Mouse (Mus musculus) MEL (cell line): Measurements from ENCODE around the gene Wdr78. TPM values are rescaled to one million over a fixed set of nuclear protein-coding genes. Genes with fewer than 3 reads are reported as not detected.

Experiments
- DNase-seq: peaks from one replicate; pipeline ENCODE4 v3.0.0; 2011; ENCODE audit warnings: low read depth, low spot score
- H3K27ac ChIP-seq: 2 replicates; pipeline ENCODE4 v1.5.1; 2012; ENCODE audit warnings: low read depth, mild to moderate bottlenecking, control low read depth, low read length, moderate library complexity; ENCODE audit not compliant: control insufficient read depth
- H3K27me3 ChIP-seq, 2 experiments: fragments of 150-350 bp in 1 of 2; sonication (generic) in 1 of 2; 2 replicates each; pipeline ENCODE4 v1.6.1; 2012; ENCODE audit warnings: low read length in 2 of 2, mild to moderate bottlenecking in 2 of 2, improper control_type of control experiment in 1 of 2, moderate library complexity in 1 of 2; ENCODE audit not compliant: insufficient read depth in 2 of 2, control insufficient read depth in 1 of 2
- H3K36me3 ChIP-seq, 2 experiments: 2 replicates each; pipeline ENCODE4 v1.6.1; 2012 to 2014; ENCODE audit warnings: low read length in 2 of 2, improper control_type of control experiment in 1 of 2, inconsistent platforms in 1 of 2, mild to moderate bottlenecking in 1 of 2; ENCODE audit not compliant: insufficient read depth in 2 of 2, control insufficient read depth in 1 of 2
- H3K4me1 ChIP-seq, 2 experiments: fragments of 150-350 bp in 1 of 2; sonication (generic) in 1 of 2; 2 replicates each; pipeline ENCODE4 v1.6.1; 2012; ENCODE audit warnings: low read length in 2 of 2, improper control_type of control experiment in 1 of 2, mild to moderate bottlenecking in 1 of 2; ENCODE audit not compliant: insufficient read depth in 2 of 2, control insufficient read depth in 1 of 2
- H3K4me3 ChIP-seq, 2 experiments: fragments of 150-350 bp in 1 of 2; sonication (generic) in 1 of 2; 2 replicates each; pipeline ENCODE4 v1.5.1; 2012; ENCODE audit warnings: low read depth in 2 of 2, low read length in 2 of 2, mild to moderate bottlenecking in 2 of 2, moderate library complexity in 2 of 2, control low read depth in 1 of 2, improper control_type of control experiment in 1 of 2; ENCODE audit not compliant: control insufficient read depth in 1 of 2, insufficient read depth in 1 of 2
- H3K79me2 ChIP-seq: 2 replicates; pipeline ENCODE4 v1.6.1; 2012; ENCODE audit warnings: mild to moderate bottlenecking, low read length, moderate library complexity; ENCODE audit not compliant: control insufficient read depth, poor library complexity, insufficient read depth
- H3K9ac ChIP-seq: 2 replicates; pipeline ENCODE4 v1.6.1; 2012; ENCODE audit warnings: low read depth, mild to moderate bottlenecking, control low read depth, low read length, moderate library complexity; ENCODE audit not compliant: control insufficient read depth, poor library complexity, severe bottlenecking
- H3K9me3 ChIP-seq: fragments of 150-350 bp; sonication (generic); replicated peaks from 2 replicates; pipeline ENCODE4 v1.6.1; 2012; ENCODE audit warnings: mild to moderate bottlenecking, low read length, improper control_type of control experiment, moderate library complexity; ENCODE audit not compliant: insufficient read depth
- BHLHE40 ChIP-seq: IDR thresholded peaks from 2 replicates; pipeline ENCODE4 v1.6.1; 2012; ENCODE audit warnings: low read depth, mild to moderate bottlenecking, inconsistent platforms, low read length, improper control_type of control experiment, borderline replicate concordance
- CHD1 ChIP-seq: IDR thresholded peaks from 2 replicates; pipeline ENCODE4 v1.6.1; 2012; ENCODE audit warnings: low read depth, mild to moderate bottlenecking, inconsistent platforms, low read length, improper control_type of control experiment
- EP300 ChIP-seq, 2 experiments: IDR thresholded peaks; 2 replicates each; pipeline ENCODE4 v1.6.1; 2011; ENCODE audit warnings: improper control_type of control experiment in 2 of 2, low read length in 2 of 2, low read depth in 1 of 2, mild to moderate bottlenecking in 1 of 2
- HCFC1 ChIP-seq: IDR thresholded peaks from 2 replicates; pipeline ENCODE4 v1.6.1; 2012; ENCODE audit warnings: low read depth, mild to moderate bottlenecking, inconsistent platforms, low read length, improper control_type of control experiment, moderate library complexity
- KAT2A ChIP-seq: conservative IDR thresholded peaks from 2 replicates; pipeline ENCODE4 v1.6.1; 2012; ENCODE audit warnings: low read depth, low read length, improper control_type of control experiment, inconsistent platforms
- MAZ ChIP-seq: IDR thresholded peaks from 2 replicates; pipeline ENCODE4 v1.6.1; 2012; ENCODE audit warnings: low read depth, mild to moderate bottlenecking, inconsistent platforms, low read length, improper control_type of control experiment
- MEF2A ChIP-seq: IDR thresholded peaks from 2 replicates; pipeline ENCODE4 v1.6.1; 2014; ENCODE audit warnings: low read depth, mild to moderate bottlenecking, inconsistent platforms, low read length, improper control_type of control experiment; ENCODE audit not compliant: poor library complexity, insufficient replicate concordance, severe bottlenecking; ENCODE audit errors: extremely low read depth
- MXI1 ChIP-seq: IDR thresholded peaks from 2 replicates; pipeline ENCODE4 v1.6.1; 2011; ENCODE audit warnings: mild to moderate bottlenecking, low read depth, low read length, improper control_type of control experiment
- MYB ChIP-seq: IDR thresholded peaks from 2 replicates; pipeline ENCODE4 v1.6.1; 2011; ENCODE audit warnings: mild to moderate bottlenecking, low read depth, low read length, improper control_type of control experiment
- MYC ChIP-seq: IDR thresholded peaks from 2 replicates; pipeline ENCODE4 v1.6.1; 2011; ENCODE audit warnings: low read depth, mild to moderate bottlenecking, low read length, improper control_type of control experiment, moderate library complexity
- NELFE ChIP-seq: IDR thresholded peaks from 2 replicates; pipeline ENCODE4 v1.6.1; 2011; ENCODE audit warnings: low read depth, low read length, improper control_type of control experiment
- NRF1 ChIP-seq: IDR thresholded peaks from 2 replicates; pipeline ENCODE4 v1.6.1; 2014; ENCODE audit warnings: low read depth, mild to moderate bottlenecking, inconsistent platforms, low read length, improper control_type of control experiment, moderate library complexity; ENCODE audit not compliant: poor library complexity, insufficient read depth, severe bottlenecking
- POLR2A ChIP-seq, 2 experiments: IDR thresholded peaks; 2 replicates each; pipeline ENCODE4 v1.6.1; 2011 to 2012; ENCODE audit warnings: low read length in 2 of 2, mild to moderate bottlenecking in 2 of 2, control low read depth in 1 of 2, improper control_type of control experiment in 1 of 2, low read depth in 1 of 2, moderate library complexity in 1 of 2; ENCODE audit not compliant: control insufficient read depth in 1 of 2, insufficient read depth in 1 of 2, poor library complexity in 1 of 2
- RAD21 ChIP-seq: IDR thresholded peaks from 2 replicates; pipeline ENCODE4 v1.6.1; 2011; ENCODE audit warnings: mild to moderate bottlenecking, low read depth, low read length, improper control_type of control experiment
- RCOR1 ChIP-seq: IDR thresholded peaks from 2 replicates; pipeline ENCODE4 v1.6.1; 2012; ENCODE audit warnings: low read depth, mild to moderate bottlenecking, inconsistent platforms, low read length, improper control_type of control experiment
- SIN3A ChIP-seq: IDR thresholded peaks from 2 replicates; pipeline ENCODE4 v1.6.1; 2012; ENCODE audit warnings: low read length, improper control_type of control experiment, inconsistent platforms
- TAL1 ChIP-seq: IDR thresholded peaks from 2 replicates; pipeline ENCODE4 v1.6.1; 2012; ENCODE audit warnings: mild to moderate bottlenecking, inconsistent platforms, low read length, moderate library complexity, mixed read lengths
- TCF12 ChIP-seq: IDR thresholded peaks from 2 replicates; pipeline ENCODE4 v1.6.1; 2014; ENCODE audit warnings: low read depth, mild to moderate bottlenecking, inconsistent platforms, low read length, improper control_type of control experiment, moderate library complexity
- ZMIZ1 ChIP-seq: IDR thresholded peaks from 2 replicates; pipeline ENCODE4 v1.6.1; 2012; ENCODE audit warnings: low read depth, mild to moderate bottlenecking, inconsistent platforms, low read length, improper control_type of control experiment, moderate library complexity
- ZNF384 ChIP-seq: IDR thresholded peaks from 2 replicates; pipeline ENCODE4 v1.6.1; 2012; ENCODE audit warnings: low read depth, mild to moderate bottlenecking, inconsistent platforms, low read length, improper control_type of control experiment
- polyA plus RNA-seq, 2 experiments: library from polyadenylated mRNA; stranded (reverse) in 1 of 2; unstranded in 1 of 2; fragments of >175 nt in 1 of 2; fragments of >200 nt in 1 of 2; gene quantifications; 2 replicates each; pipeline versions ENCODE4 v1.2.1 to v1.2.4; 2012; ENCODE audit warnings: low replicate concordance in 2 of 2, low read depth in 1 of 2; ENCODE audit not compliant: insufficient read length in 2 of 2, insufficient read depth in 1 of 2, missing spikeins in 1 of 2
- total RNA-seq: library from RNA; depleted of rRNA; stranded (reverse); fragments of 300-350 nt; gene quantifications from 2 replicates; pipeline ENCODE4 v1.2.3, GENCODE M21; 2012

Gene Wdr78
- total and polyA plus RNA-seq, 3 experiments: 0.77 to 1.2 TPM; not detected in 1

DNA sequence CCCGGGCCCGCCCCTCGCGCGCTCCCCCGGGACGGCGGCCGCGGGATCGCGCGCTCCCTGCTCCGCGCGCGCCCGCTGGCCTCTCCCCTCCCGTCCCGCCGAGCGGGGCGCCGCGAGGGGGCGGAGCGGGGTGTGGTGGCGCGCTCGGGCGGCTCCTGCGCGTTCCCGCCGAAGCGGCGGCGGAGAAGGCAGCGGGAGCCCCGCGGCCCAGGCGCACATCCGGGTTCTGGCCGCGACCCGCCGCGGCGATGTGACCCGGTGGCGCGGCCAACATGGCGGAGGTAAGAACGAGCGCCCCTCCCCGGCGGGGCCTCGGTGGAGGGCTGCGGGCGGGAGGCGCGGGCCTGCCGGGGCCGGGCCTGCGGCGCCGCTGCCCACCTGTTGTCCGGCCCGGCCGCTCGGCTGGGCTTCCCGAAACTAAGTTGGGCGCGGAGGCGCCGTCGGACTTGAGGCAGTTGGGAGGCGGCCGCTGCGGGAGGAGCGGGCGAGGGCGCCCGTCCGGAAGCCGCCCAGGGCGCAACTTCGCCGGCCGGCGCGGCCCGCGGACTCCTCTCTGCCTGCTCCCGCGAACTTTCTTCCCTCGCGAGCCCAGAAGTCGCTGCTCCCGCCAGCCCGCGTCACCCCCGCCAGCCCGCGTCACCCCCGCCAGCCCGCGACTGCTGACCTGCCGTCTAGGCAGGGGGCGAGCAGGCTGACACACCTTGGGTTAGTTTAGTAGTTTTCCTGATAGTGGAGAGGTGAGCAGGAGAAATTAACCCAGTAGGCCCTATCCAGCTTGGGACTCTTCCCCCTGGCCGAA is 5.1 kb upstream of the Wdr78 start:
- peaks cover 0 to 34% of the 10 kb centered on the region in 2 experiments; a peak in 2 of 4 replicates for H3K36me3 ChIP-seq
- peaks cover 12 to 16% of the 10 kb centered on the region in 2 experiments for H3K4me1 ChIP-seq
- peak; percentile 75 for DNase-seq
- peak overlapping the region; percentile 99 for H3K9ac ChIP-seq
- no peaks in the 10 kb centered on the region for H3K9me3 ChIP-seq
- peaks cover 26% of the 10 kb centered on the region for H3K79me2 ChIP-seq
- no peaks in the 10 kb centered on the region for H3K27me3 ChIP-seq
- H3K27ac ChIP-seq: peak overlapping the region; percentile 80
- peak overlapping the region; percentile 75 to 91 for H3K4me3 ChIP-seq
- TF ChIP-seq BHLHE40 (no peak), HCFC1 (0 out of 2 replicates have a peak, but pooled peaks have one; percentile 17), CHD1 (no peak), TCF12 (0 out of 2 replicates have a peak, but pooled peaks have one; percentile 41), ZMIZ1 (peak; percentile 80), NRF1 (0 out of 2 replicates have a peak, but pooled peaks have one; percentile 22), EP300 (IDR thresholded peaks at IDR 0.05; ENCODE audit: low read depth in 1 of 2, low read length in 2 of 2) (no peak), MEF2A (no peak), NELFE (peak; percentile 70), MAZ (peak; percentile 57; the same call in 1 of the 2 replicates), POLR2A (IDR thresholded peaks at IDR 0.05; ENCODE audit: control insufficient read depth in 1 of 2, insufficient read depth in 1 of 2, low read depth in 1 of 2, low read length in 2 of 2, poor library complexity in 1 of 2) (peak; percentile 64 to 76; a peak in 3 of 4 replicates)
- TF ChIP-seq, all 39 proteins: peak for 7

DNA sequence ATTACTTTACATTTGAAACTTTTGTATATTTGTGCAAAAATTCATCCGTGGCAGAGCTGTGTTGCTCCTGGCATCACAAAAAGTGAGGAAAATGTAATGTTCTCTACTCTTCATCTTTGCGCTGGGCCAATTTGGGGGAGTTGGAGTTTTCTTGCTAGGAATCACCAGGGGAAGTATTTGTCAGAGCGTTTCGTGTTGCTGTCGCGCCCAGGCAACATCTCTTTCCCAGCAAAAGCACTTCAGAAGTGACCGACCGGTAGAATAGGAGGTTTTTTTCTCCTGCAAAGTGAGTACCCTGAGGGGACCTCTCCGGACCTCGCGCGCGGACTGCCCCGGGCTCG is 4.5 kb upstream of the Wdr78 start:
- TF ChIP-seq MXI1 (0 out of 2 replicates have a peak, but pooled peaks have one; percentile 15), SIN3A (no peak), RCOR1 (no peak), MYC (no peak), KAT2A (no peak), MYB (no peak), RAD21 (no peak), ZNF384 (no peak), TAL1 (no peak)
- H3K36me3 ChIP-seq: peaks cover 0 to 34% of the 10 kb centered on the region in 2 experiments; a peak in 2 of 4 replicates
- DNase-seq: peak; percentile 60
- no peaks in the 10 kb centered on the region for H3K27me3 ChIP-seq
- peak overlapping the region; percentile 69 for H3K27ac ChIP-seq
- no peaks in the 10 kb centered on the region for H3K9me3 ChIP-seq
- H3K79me2 ChIP-seq: peaks cover 29% of the 10 kb centered on the region
- H3K4me3 ChIP-seq: peak overlapping the region; percentile 75 to 91
- peaks cover 9 to 16% of the 10 kb centered on the region in 2 experiments for H3K4me1 ChIP-seq
- H3K9ac ChIP-seq: peak overlapping the region; percentile 99
